Mouse (Mus musculus): ENCODE measurements around the gene Rbp4. TPM values are rescaled to one million over a fixed set of nuclear protein-coding genes. Genes with fewer than 3 reads are reported as not detected.

The Rbp4 gene
- polyA plus RNA-seq, 1 experiment from 2014 or later: 128 TPM

- ATAC-seq (ENCODE audit: insufficient read depth, low FRiP score): no peak
- Histone ChIP-seq H3K9me3 (replicated peaks; ENCODE audit: control insufficient read depth, low read length) (no peaks in the 10 kb centered on the region), H3K36me3 (ENCODE audit: control insufficient read depth, insufficient read depth, low read length) (0 out of 2 replicates have a peak, but pooled peaks cover 4% of the 10 kb centered on the region), H3K27me3 (ENCODE audit: control insufficient read depth, insufficient read depth, low read length) (no peaks in the 10 kb centered on the region), H3K4me3 (replicated peaks; ENCODE audit: low read length) (no peak overlapping the region), H3K9ac (ENCODE audit: low read length) (no peak overlapping the region), H3K4me1 (ENCODE audit: control insufficient read depth, insufficient read depth, low read length) (no peaks in the 10 kb centered on the region), H3K27ac (ENCODE audit: low read length) (no peak overlapping the region), H3K4me2 (ENCODE audit: low read depth, low read length) (no peak overlapping the region)
- 57% methylated on average over 3 of the region's 3 CpGs for WGBS
Observed at GRCm38 (mm10) chr19:38077851-38078540, 47.1 kb downstream of the Rbp4 start.

GRCm38 (mm10) chr19:38076251-38076650, 48.8 kb downstream of the Rbp4 start:
- no peak overlapping the region for H3K4me3 ChIP-seq (replicated peaks; ENCODE audit: low read length)
- ATAC-seq (ENCODE audit: insufficient read depth, low FRiP score): no peak
- no peak overlapping the region for H3K9ac ChIP-seq (ENCODE audit: low read length)
- H3K4me2 ChIP-seq (ENCODE audit: low read depth, low read length): no peak overlapping the region
- no peaks in the 10 kb centered on the region for H3K9me3 ChIP-seq (replicated peaks; ENCODE audit: control insufficient read depth, low read length)
- H3K4me1 ChIP-seq (ENCODE audit: control insufficient read depth, insufficient read depth, low read length): no peaks in the 10 kb centered on the region
- H3K36me3 ChIP-seq (ENCODE audit: control insufficient read depth, insufficient read depth, low read length): 0 out of 2 replicates have a peak, but pooled peaks cover 7% of the 10 kb centered on the region
- WGBS: 67% methylated on average over 2 of the region's 2 CpGs
- H3K27me3 ChIP-seq (ENCODE audit: control insufficient read depth, insufficient read depth, low read length): no peaks in the 10 kb centered on the region
- H3K27ac ChIP-seq (ENCODE audit: low read length): no peak overlapping the region

GRCm38 (mm10) chr19:38075051-38075450, 50.0 kb downstream of the Rbp4 start:
- H3K4me1 ChIP-seq (ENCODE audit: control insufficient read depth, insufficient read depth, low read length): no peaks in the 10 kb centered on the region
- no peaks in the 10 kb centered on the region for H3K9me3 ChIP-seq (replicated peaks; ENCODE audit: control insufficient read depth, low read length)
- no peak overlapping the region for H3K4me2 ChIP-seq (ENCODE audit: low read depth, low read length)
- peaks cover 12% of the 10 kb centered on the region; the same call in 1 of the 2 replicates for H3K36me3 ChIP-seq (ENCODE audit: control insufficient read depth, insufficient read depth, low read length)
- H3K4me3 ChIP-seq (replicated peaks; ENCODE audit: low read length): no peak overlapping the region
- no peak for ATAC-seq (ENCODE audit: insufficient read depth, low FRiP score)
- WGBS: 80% methylated on average over 11 of the region's 11 CpGs
- H3K27me3 ChIP-seq (ENCODE audit: control insufficient read depth, insufficient read depth, low read length): no peaks in the 10 kb centered on the region
- no peak overlapping the region for H3K9ac ChIP-seq (ENCODE audit: low read length)
- no peak overlapping the region for H3K27ac ChIP-seq (ENCODE audit: low read length)

GRCm38 (mm10) chr19:38073226-38073625, 51.9 kb downstream of the Rbp4 start:
- Histone ChIP-seq H3K9me3 (replicated peaks; ENCODE audit: control insufficient read depth, low read length) (no peaks in the 10 kb centered on the region), H3K4me1 (ENCODE audit: control insufficient read depth, insufficient read depth, low read length) (no peaks in the 10 kb centered on the region), H3K4me2 (ENCODE audit: low read depth, low read length) (no peak overlapping the region), H3K27me3 (ENCODE audit: control insufficient read depth, insufficient read depth, low read length) (no peaks in the 10 kb centered on the region), H3K27ac (ENCODE audit: low read length) (no peak overlapping the region), H3K9ac (ENCODE audit: low read length) (no peak overlapping the region), H3K36me3 (ENCODE audit: control insufficient read depth, insufficient read depth, low read length) (peaks cover 13% of the 10 kb centered on the region; the same call in 1 of the 2 replicates), H3K4me3 (replicated peaks; ENCODE audit: low read length) (no peak overlapping the region)
- WGBS: 87% methylated on average over 5 of the region's 5 CpGs
- no peak for ATAC-seq (ENCODE audit: insufficient read depth, low FRiP score)

Other genes starting within 250 kb of the Rbp4 start
- 22.5 and 23.3 TPM in 2 replicates for gene Myof, start 81.7 kb downstream of the Rbp4 start, polyA plus RNA-seq (2015; fragmentation: Nextera tagmentation; extraction: Ambion mirVana)
- gene Cep55, start 70.3 kb downstream of the Rbp4 start, polyA plus RNA-seq (2015; fragmentation: Nextera tagmentation; extraction: Ambion mirVana): 23.0 and 25.7 TPM in 2 replicates
- gene Ffar4, start 28.2 kb downstream of the Rbp4 start, polyA plus RNA-seq (2015; fragmentation: Nextera tagmentation; extraction: Ambion mirVana): 5.3 and 6.2 TPM in 2 replicates
- gene Pde6c, start 7.5 kb upstream of the Rbp4 start, polyA plus RNA-seq (2015; fragmentation: Nextera tagmentation; extraction: Ambion mirVana): 0.39 and 0.43 TPM in 2 replicates
- gene Fra10ac1, start 98.9 kb upstream of the Rbp4 start, polyA plus RNA-seq (2015; fragmentation: Nextera tagmentation; extraction: Ambion mirVana): 32.4 and 35.4 TPM in 2 replicates
- gene Lgi1, start 139.3 kb upstream of the Rbp4 start, polyA plus RNA-seq (2015; fragmentation: Nextera tagmentation; extraction: Ambion mirVana): 1.2 and 1.6 TPM in 2 replicates

All from stomach, embryonic 16.5 days (tissue).